Mouse (Mus musculus): ENCODE measurements around the gene Rps6ka1.
"Not testable (repeated sequence)": the region's sequence is repeated elsewhere in the genome, so short reads cannot be mapped to it uniquely, and the experiment has no call there.

The Rps6ka1 gene

GRCm38 (mm10) chr4:133857527-133857926 lies 30.1 kb downstream of the Rps6ka1 start:
- no peak for DNase-seq (ENCODE audit: low spot score)

DNA sequence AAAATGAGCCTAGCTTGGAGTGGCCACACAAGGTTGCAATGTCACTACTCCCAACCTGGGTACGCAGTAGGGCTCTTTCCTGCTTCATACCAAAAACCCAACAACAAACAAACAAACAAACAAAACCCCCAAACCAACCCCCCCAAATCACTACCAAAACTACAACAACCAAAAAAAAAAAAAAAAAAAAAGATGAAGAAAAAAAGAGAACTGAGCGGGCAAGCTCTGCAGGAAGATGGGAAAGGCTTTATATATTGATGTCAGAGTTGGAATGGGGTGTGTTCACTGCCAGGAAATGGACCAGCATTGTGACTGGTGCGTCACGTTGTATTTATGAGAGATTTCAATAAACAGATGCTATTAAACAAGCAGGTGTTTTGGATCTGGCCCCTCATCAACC lies 33.0 kb downstream of the Rps6ka1 start:
- no peak for DNase-seq (ENCODE audit: low spot score)

- DNase-seq (ENCODE audit: low spot score), result no peak
These were observed 34.0 kb downstream of the Rps6ka1 start for GRCm38 (mm10) chr4:133853630-133854029.

- no peak for DNase-seq (ENCODE audit: low spot score)
These were observed 41.0 kb downstream of the Rps6ka1 start for GRCm38 (mm10) chr4:133846625-133847024.

- DNase-seq (ENCODE audit: low spot score), result no peak
These were observed 42.5 kb downstream of the Rps6ka1 start for GRCm38 (mm10) chr4:133845060-133845459.

DNA sequence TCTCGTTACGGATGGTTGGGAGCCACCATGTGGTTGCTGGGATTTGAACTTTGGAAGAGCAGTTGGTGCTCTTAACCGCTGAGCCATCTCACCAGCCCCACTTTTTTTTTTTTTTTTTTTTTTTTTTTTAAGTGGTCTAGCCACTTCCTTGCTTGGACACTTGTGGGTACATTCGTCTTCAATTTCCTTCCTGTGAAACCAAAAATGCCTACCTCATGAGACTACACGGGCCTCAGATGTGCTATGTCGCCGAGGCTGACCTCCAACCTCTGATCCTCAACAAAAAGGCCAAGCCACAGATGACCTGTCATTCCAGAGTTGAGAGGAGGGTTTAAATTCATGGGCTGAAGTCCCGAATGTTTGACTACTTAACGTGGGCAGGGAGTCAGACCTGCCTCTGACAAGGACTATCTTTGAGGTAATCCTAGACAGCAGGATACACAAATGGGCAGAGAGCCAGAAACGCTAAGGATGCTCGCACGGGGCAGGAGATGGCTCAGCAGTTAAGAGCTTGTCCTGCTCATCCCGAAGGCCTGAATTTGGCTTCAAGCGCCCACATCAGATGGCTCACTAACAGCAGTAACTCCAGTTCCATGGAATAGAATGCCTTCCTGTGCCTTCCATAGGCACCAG lies 43.3 kb downstream of the Rps6ka1 start:
- DNase-seq (ENCODE audit: low spot score), result no peak

- DNase-seq (ENCODE audit: low spot score), result no peak
These were observed 44.4 kb downstream of the Rps6ka1 start for GRCm38 (mm10) chr4:133842992-133843737.

DNA sequence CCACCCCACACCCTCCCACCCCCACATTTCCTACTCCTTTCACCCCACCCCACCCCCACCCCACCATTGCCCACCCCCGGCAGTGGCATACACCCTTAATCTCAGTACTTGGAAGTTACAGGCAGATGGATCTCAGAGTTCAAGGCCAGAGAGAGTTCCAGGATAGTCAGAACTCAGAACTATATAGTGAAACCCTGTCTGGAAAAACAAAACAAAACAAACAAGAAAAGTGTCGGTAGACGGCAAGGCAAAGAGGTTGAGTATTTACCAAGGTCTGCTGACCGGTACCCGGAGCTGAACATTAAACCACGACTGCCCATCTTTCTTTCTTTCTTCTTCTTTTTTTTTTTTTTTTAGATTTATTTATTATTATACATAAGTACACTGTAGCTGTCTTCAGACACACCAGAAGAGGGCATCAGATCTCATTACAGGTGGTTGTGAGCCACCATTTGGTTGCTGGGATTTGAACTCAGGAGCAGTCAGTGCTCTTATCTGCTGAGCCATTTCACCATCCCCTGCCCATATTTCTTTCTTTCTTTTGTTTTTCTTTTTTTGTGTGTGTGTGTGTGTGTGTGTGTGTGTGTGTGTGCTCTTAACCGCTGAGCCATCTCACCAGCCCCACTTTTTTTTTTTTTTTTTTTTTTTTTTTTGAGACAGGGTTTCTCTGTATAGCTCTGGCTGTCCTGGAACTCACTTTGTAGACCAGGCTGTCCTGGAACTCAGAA lies 45.7 kb downstream of the Rps6ka1 start:
- DNase-seq (ENCODE audit: low spot score), result not testable (repeated sequence)

DNA sequence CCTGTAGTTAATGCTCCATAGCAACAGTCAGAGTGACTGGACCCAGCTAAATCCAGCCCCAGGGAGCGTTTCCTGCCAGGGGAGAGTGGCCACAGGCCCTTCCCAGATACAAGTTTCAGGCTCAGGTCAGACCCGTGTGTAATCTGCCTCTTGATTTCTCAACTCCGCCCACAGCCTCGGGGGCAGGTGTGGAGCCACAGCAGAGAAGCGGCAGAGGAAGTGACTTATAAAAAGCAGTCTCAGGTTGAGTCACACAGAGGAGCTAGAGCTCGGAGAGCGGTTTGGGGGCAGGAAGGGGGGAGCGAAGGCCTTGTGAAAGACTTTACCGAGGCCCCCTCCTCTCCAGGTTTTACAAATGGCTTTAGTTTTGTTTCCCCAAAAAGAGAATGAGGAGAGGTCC lies 46.6 kb downstream of the Rps6ka1 start:
- no peak for DNase-seq (ENCODE audit: low spot score)

DNA sequence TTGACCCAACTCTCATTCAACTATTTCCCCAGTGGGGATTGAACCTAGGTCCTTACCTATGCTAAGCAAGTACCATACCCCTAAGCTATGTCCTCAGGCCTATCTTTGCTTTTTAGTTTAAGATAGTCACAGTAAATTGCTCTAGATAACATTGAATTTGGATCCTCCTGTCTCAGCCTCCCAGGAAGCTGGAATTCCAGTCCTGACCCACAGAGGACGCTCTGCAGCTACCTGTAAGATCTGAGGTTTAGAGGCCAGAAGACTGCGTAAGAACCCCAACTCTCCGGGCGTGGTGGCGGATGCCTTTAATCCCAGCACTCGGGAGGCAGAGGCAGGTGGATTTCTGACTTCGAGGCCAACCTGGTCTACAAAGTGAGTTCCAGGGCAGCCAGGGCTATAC lies 47.1 kb downstream of the Rps6ka1 start:
- DNase-seq (ENCODE audit: low spot score), result no peak

- no peak for DNase-seq (ENCODE audit: low spot score)
These were observed 48.2 kb downstream of the Rps6ka1 start for GRCm38 (mm10) chr4:133839385-133839826.

DNA sequence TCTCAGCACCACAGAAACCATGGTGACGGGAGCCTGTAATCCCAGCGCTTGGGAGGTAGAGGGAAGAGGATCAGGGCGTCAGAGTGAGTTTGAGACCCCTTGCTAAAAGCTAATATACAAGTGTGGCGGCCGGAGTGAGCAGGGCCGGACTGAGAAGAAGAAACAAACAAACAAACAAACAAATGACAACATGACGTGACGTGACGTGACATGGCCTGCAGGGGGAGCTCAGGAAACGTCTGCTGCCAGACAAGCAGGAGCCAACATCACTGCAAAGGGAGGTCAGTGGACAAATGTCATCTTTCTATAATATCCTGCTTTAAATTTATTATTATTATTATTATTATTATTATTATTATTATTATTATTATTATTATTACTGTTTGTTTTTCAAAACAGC lies 51.0 kb downstream of the Rps6ka1 start:
- no peak for DNase-seq (ENCODE audit: low spot score)

DNA sequence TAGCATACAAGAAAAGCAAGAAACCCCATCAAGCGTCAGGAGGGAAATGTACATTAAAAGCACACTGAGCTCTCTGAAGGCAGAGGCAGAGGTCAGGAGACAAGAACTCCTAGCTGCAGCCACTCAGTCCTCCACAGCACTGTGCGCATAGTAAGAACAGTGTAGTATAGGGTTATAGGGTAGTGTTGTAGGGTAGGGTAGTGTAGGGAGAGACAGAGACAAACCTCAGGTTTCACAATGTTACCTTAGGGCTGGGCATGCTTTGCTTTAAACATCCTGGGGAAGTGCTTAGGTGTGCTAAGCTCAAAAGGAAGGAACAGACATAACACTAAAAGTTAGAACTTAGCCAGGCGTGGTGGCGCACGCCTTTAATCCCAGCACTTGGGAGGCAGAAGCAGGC lies 52.4 kb downstream of the Rps6ka1 start:
- no peak for DNase-seq (ENCODE audit: low spot score)

DNA sequence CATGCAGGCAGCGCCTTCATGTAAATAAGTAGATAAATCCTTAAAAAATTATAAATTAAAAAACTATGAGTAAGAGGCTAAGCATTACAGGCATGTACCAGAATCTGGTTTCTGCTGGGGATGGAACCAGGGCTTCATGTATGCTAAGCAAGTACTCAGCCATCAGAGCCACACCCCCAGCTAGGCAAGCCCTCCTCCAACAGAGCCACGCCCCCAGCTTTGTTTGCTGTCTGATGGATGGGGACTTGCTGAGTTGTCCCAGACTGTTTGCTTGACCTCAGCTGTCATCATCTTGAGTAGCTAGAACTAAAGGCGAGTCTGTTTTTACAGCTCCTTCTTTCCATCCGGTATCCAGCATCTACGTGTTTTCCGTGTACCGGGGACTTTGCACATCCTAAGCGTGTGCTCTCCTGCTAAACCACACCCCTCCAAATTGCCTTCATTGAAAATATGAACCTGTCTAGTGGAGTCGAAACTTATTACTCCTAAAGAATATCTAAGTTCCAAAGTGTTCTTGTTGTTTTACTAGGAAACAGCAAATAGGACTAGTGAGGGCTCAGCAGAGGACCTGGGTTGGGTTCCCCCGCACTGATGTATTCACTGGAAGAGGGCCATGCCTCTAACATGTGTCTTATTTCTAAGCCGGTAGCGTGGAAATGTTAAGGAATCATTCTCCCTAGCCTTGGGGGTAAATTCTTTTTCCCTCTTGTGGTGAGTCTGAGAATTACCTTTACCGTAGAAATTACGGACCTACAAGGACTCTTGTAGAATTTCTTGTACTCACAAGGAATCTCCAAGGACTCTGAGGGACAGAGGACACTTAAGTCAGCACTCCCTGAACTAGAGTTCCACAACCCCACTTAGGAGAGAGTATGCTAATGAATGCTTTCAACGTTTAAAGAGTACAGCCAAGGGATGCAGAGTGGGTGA lies 54.4 kb downstream of the Rps6ka1 start:
- DNase-seq (ENCODE audit: low spot score), result no peak

DNA sequence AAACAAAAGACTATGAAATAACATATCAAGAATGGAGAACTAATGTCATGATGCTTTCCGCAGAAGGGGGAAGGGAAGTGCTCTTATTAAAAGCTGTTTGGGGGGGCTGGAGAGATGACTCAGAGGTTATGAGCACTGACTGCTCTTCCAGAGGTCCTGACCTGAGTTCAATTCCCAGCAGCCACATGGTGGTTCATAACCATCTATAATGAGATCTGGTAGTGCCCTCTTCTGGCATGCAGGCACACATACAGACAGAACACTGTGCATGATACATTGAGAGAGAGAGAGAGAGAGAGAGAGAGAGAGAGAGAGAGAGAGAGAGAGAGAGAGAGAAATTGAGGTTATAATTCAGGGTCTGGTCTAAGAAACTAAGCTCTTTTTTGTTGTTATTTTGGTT lies 57.1 kb downstream of the Rps6ka1 start:
- no peak for DNase-seq (ENCODE audit: low spot score)

- DNase-seq (ENCODE audit: low spot score), result peak; percentile 55
These were observed 58.1 kb downstream of the Rps6ka1 start for GRCm38 (mm10) chr4:133829281-133830070.

- DNase-seq (ENCODE audit: low spot score), result no peak
These were observed 59.5 kb downstream of the Rps6ka1 start for GRCm38 (mm10) chr4:133827887-133828794.

GRCm38 (mm10) chr4:133827354-133827753 lies 60.2 kb downstream of the Rps6ka1 start:
- DNase-seq (ENCODE audit: low spot score), result no peak

GRCm38 (mm10) chr4:133825731-133826130 lies 61.9 kb downstream of the Rps6ka1 start:
- no peak for DNase-seq (ENCODE audit: low spot score)
